Mouse (Mus musculus) adrenal gland, adult 18-20 months (tissue): ENCODE results near the gene Olfr1212. TPM values are rescaled to one million over a fixed set of nuclear protein-coding genes. Genes with fewer than 3 reads are reported as not detected.

ENCODE experiments used
- DNase-seq, 2 experiments: peaks; one replicate each; pipeline ENCODE4 v3.0.0; 2021 to 2022; ENCODE audit warnings: low spot score in 2 of 2
- long read RNA-seq, 2 experiments: library from polyadenylated mRNA; stranded (forward); transcript quantifications; one replicate each; pipeline ENCODE4 v2.0.0; 2021
- total RNA-seq, 2 experiments: library from RNA; stranded (reverse); gene quantifications; 1 replicate in 1 of 2; 2 replicates in 1 of 2; pipeline ENCODE4 v1.2.3; 2021

The Olfr1212 gene
- not detected for total RNA-seq
- long read RNA-seq, experiment 1 = 0 reads
- long read RNA-seq, experiment 2 = 0 reads

DNA sequence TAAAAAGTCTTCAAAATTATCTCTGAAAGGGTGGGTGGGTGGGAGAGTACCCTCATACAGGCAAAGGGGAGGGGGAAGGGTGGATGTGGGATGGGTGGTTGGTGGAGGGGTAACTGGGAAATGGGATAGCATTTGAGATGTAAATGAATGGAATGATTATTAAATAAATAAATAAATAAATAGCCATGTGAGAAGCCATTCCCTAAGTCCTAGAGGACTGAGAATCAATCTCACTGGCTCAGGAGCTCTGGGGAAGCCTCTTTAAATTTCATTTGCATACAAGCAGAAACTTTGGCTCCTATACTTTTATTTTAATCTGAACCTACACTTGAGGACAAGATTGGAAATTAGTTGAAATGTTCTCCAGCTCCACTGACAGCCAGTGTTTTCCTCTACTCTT, at the start of gene Olfr1212:
TSS of gene Olfr1212 (plus strand) at position 301 of the 400 bp plus-strand sequence.
- DNase-seq = no peak

DNA sequence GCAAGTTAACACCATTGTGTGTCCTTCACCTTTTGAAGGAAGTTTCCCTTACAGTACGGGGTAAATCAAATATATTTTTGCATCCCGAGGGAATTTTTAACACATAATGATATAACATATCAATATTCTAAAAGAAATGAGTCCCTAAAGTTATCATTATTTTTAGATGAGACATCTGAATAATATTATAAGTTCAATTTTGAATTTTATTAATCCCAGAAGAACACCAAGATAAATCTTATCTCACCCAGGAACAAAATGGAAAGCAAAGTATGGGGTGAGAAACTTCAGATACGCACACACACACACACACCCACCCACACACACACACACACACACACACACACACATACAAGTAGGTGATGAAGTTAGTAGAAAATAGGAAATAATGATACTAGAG, 38.7 kb upstream of the Olfr1212 start, which contains the start of gene Olfr1209:
TSS of gene Olfr1209 (minus strand) at position 101 of the 400 bp plus-strand sequence.
- DNase-seq = no peak

DNA sequence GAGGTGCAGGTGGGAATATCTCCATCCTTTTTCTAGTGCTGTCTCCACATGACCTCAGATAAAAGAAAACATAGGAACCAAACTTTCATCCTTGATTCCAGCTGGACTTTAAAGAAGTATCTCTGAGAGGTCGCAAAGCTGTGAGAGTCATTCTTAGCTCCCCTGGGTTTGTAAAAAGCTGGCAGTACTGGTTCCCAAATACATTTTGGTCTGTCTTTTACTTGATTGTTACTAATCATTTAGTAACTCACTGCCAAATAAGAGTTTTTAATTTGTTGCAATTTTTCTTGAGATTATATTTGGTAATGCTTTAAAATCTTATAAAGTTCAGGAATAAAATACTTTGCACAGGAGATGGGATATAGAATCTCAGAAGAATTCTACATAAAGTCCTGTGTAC, 15.8 kb upstream of the Olfr1212 start, which contains the start of gene Olfr1211:
TSS of gene Olfr1211 (minus strand) at position 101 of the 400 bp plus-strand sequence.
- no peak for DNase-seq

DNA sequence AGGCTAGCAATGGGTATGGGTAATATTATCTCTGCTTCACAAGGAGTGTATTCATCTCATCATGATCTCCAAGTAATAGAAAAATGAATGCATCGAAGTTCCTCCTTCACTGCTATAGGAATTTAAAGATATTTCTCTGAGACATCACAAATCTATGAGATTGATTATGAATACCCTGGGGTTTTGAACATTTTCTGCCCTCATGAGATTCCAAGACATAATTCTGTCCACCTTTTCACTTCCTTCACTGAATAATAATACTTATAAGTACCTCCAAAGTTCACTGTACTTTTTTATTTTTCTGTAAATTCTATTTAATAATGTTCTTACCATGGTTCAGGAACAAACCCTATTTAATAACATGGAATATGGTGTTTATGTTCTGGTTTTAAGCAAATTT, 26.4 kb downstream of the Olfr1212 start, which contains the start of gene Gm13762:
TSS of gene Gm13762 (minus strand) at position 101 of the 400 bp plus-strand sequence.
- no peak for DNase-seq

DNA sequence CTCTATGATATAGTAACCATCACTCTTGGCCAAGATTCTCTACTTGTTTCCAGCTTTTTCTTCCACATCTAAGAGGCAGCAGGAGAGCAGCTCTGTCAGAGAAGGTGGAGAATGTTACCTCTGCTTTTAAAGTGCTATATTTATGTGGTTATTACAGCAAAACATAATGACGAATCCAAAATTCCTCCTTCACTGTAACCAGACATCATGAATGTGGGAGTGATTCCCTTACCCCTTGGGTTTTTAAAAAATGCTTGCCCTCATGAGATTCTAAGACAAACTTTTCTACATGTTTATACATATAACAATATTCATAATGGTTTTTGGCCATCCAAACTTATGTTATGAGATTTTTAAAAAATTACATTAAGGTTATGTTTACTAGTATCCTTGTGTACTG, 38.8 kb downstream of the Olfr1212 start, which contains the start of gene Olfr1214:
TSS of gene Olfr1214 (minus strand) at position 101 of the 400 bp plus-strand sequence.
- DNase-seq = no peak

DNA sequence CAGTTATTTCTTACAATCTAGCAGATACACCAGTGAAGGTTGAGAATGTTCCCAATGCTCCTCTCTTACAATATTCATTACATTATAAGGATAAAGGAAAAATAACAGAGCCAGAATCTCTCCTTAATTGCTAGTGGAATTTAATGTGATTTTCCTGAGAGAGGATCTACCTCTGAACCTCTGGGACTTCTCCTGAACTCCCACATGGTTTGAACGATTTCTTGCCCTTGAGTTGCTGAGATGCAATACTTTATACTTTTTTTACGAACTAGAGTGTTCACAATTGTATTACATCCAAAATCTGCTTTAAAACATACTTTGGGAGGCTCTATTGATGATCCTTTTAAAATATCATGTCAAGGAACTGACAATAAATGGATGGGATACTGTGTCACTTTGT, 53.1 kb downstream of the Olfr1212 start, which contains the start of gene Olfr1215:
TSS of gene Olfr1215 (minus strand) at position 101 of the 400 bp plus-strand sequence.
- DNase-seq = no peak

Other genes with a start within 250 kb of the Olfr1212 start
- gene Olfr1196, start 249.4 kb upstream of the Olfr1212 start, total RNA-seq = not detected
- not detected for gene Olfr1197, start 221.6 kb upstream of the Olfr1212 start, total RNA-seq
- gene Olfr1198, start 202.6 kb upstream of the Olfr1212 start, total RNA-seq = not detected
- gene Olfr1199, start 193.5 kb upstream of the Olfr1212 start, total RNA-seq = not detected
- not detected for gene Olfr1200, start 183.5 kb upstream of the Olfr1212 start, total RNA-seq
- gene Olfr1201, start 160.9 kb upstream of the Olfr1212 start, total RNA-seq = not detected
- gene Olfr1202, start 139.5 kb upstream of the Olfr1212 start, total RNA-seq = not detected
- not detected for gene Olfr1205, start 124.2 kb upstream of the Olfr1212 start, total RNA-seq
- not detected for gene Olfr1204, start 104.7 kb upstream of the Olfr1212 start, total RNA-seq
- gene Olfr1206, start 90.7 kb upstream of the Olfr1212 start, total RNA-seq = not detected
- not detected for gene Olfr1208, start 51.7 kb upstream of the Olfr1212 start, total RNA-seq
- gene Olfr1209, start 38.8 kb upstream of the Olfr1212 start, total RNA-seq = not detected
- gene Olfr1211, start 15.9 kb upstream of the Olfr1212 start, total RNA-seq = not detected
- not detected for gene Gm13762, start 26.3 kb downstream of the Olfr1212 start, total RNA-seq
- not detected for gene Olfr1214, start 38.7 kb downstream of the Olfr1212 start, total RNA-seq
- gene Olfr1215, start 53.0 kb downstream of the Olfr1212 start, total RNA-seq = not detected
- gene Olfr1216, start 64.4 kb downstream of the Olfr1212 start, total RNA-seq = not detected
- gene Olfr1217, start 78.1 kb downstream of the Olfr1212 start, total RNA-seq = not detected
- not detected for gene Olfr1218, start 107.2 kb downstream of the Olfr1212 start, total RNA-seq
- not detected for gene Olfr1219, start 129.5 kb downstream of the Olfr1212 start, total RNA-seq
- not detected for gene Olfr1220, start 152.9 kb downstream of the Olfr1212 start, total RNA-seq
- gene Olfr1221, start 163.3 kb downstream of the Olfr1212 start, total RNA-seq = not detected
- gene Olfr1222, start 179.1 kb downstream of the Olfr1212 start, total RNA-seq = not detected
- gene Olfr1223, start 197.6 kb downstream of the Olfr1212 start, total RNA-seq = not detected
- not detected for gene Olfr1224-ps1, start 210.1 kb downstream of the Olfr1212 start, total RNA-seq
- gene Olfr1225, start 220.7 kb downstream of the Olfr1212 start, total RNA-seq = not detected
- not detected for gene Olfr1226, start 246.1 kb downstream of the Olfr1212 start, total RNA-seq